Mouse (Mus musculus): ENCODE measurements around the gene Tmeff2. TPM values are rescaled to one million over a fixed set of nuclear protein-coding genes. Genes with fewer than 3 reads are reported as not detected.
A peak's percentile ranks its signal among the peaks of the same experiment; 100 is the strongest.

Tmeff2 gene
- polyA plus RNA-seq, 1 experiment from 2014 or later, result 1.7 TPM

DNA sequence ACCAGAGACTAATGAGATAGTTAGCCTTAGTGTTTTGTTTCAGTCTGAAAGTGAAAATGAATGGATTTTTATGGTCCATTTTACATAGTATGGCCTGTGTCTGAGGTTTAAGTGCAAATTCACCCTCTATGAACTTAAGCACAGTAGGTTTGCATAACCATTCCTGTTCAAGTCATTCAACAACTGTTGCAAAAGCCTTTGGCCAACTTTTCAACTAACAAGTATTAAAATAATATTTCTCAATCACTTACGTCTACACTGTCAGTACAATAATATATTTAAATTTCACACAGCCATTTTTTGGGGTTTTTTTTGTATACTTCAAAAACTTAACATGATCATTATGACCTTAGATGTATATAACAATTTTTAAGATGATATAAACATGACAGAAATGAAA lies 240.9 kb downstream of the Tmeff2 start:
- Histone ChIP-seq H3K27me3 (ENCODE audit: control insufficient read depth, insufficient read depth, low read length) (no peaks in the 10 kb centered on the region), H3K4me3 (ENCODE audit: low read depth, low read length) (no peak overlapping the region), H3K9me3 (replicated peaks; ENCODE audit: control insufficient read depth, low read length) (no peaks in the 10 kb centered on the region), H3K4me1 (ENCODE audit: control insufficient read depth, insufficient read depth, low read length) (no peaks in the 10 kb centered on the region), H3K27ac (ENCODE audit: low read depth, low read length) (no peak overlapping the region), H3K4me2 (no peak overlapping the region), H3K9ac (ENCODE audit: low read depth, low read length) (no peak overlapping the region), H3K36me3 (ENCODE audit: control insufficient read depth, insufficient read depth, low read length) (no peaks in the 10 kb centered on the region)
- WGBS (ENCODE audit: insufficient replicate concordance), result 83% methylated on average over 1 of the region's 1 CpGs
- no peak for ATAC-seq (replicated peaks; ENCODE audit: insufficient number of reproducible peaks, low FRiP score, low TSS enrichment)

- no peak overlapping the region for H3K27ac ChIP-seq (ENCODE audit: low read depth, low read length)
Measured at GRCm38 (mm10) chr1:51142729-51143128, 242.3 kb downstream of the Tmeff2 start.

GRCm38 (mm10) chr1:51145693-51146092 lies 245.2 kb downstream of the Tmeff2 start:
- ATAC-seq (replicated peaks; ENCODE audit: insufficient number of reproducible peaks, low FRiP score, low TSS enrichment), result no peak
- Histone ChIP-seq H3K4me1 (ENCODE audit: control insufficient read depth, insufficient read depth, low read length) (peaks cover 9% of the 10 kb centered on the region; the same call in 1 of the 2 replicates), H3K4me2 (no peak overlapping the region), H3K27me3 (ENCODE audit: control insufficient read depth, insufficient read depth, low read length) (no peaks in the 10 kb centered on the region), H3K4me3 (ENCODE audit: low read depth, low read length) (no peak overlapping the region), H3K27ac (ENCODE audit: low read depth, low read length) (no peak overlapping the region), H3K9me3 (replicated peaks; ENCODE audit: control insufficient read depth, low read length) (no peaks in the 10 kb centered on the region), H3K9ac (ENCODE audit: low read depth, low read length) (no peak overlapping the region), H3K36me3 (ENCODE audit: control insufficient read depth, insufficient read depth, low read length) (no peaks in the 10 kb centered on the region)
- WGBS (ENCODE audit: insufficient replicate concordance), result 63% methylated on average over 4 of the region's 4 CpGs

More at GRCm38 (mm10) chr1:51142729-51143128, 242.3 kb downstream of the Tmeff2 start:
- H3K27me3 ChIP-seq (ENCODE audit: control insufficient read depth, insufficient read depth, low read length), result no peaks in the 10 kb centered on the region
- H3K36me3 ChIP-seq (ENCODE audit: control insufficient read depth, insufficient read depth, low read length), result no peaks in the 10 kb centered on the region
- no peak for ATAC-seq (replicated peaks; ENCODE audit: insufficient number of reproducible peaks, low FRiP score, low TSS enrichment)
- no peaks in the 10 kb centered on the region for H3K9me3 ChIP-seq (replicated peaks; ENCODE audit: control insufficient read depth, low read length)
- 81% methylated on average over 3 of the region's 3 CpGs for WGBS (ENCODE audit: insufficient replicate concordance)
- H3K4me3 ChIP-seq (ENCODE audit: low read depth, low read length), result no peak overlapping the region
- H3K4me1 ChIP-seq (ENCODE audit: control insufficient read depth, insufficient read depth, low read length), result no peaks in the 10 kb centered on the region
- no peak overlapping the region for H3K4me2 ChIP-seq
- H3K9ac ChIP-seq (ENCODE audit: low read depth, low read length), result no peak overlapping the region

GRCm38 (mm10) chr1:51148481-51149137 lies 248.2 kb downstream of the Tmeff2 start:
- Histone ChIP-seq H3K4me3 (ENCODE audit: low read depth, low read length) (no peak overlapping the region), H3K9me3 (replicated peaks; ENCODE audit: control insufficient read depth, low read length) (no peaks in the 10 kb centered on the region), H3K36me3 (ENCODE audit: control insufficient read depth, insufficient read depth, low read length) (no peaks in the 10 kb centered on the region), H3K9ac (ENCODE audit: low read depth, low read length) (no peak overlapping the region), H3K27me3 (ENCODE audit: control insufficient read depth, insufficient read depth, low read length) (no peaks in the 10 kb centered on the region), H3K4me1 (ENCODE audit: control insufficient read depth, insufficient read depth, low read length) (peaks cover 14% of the 10 kb centered on the region; the same call in 1 of the 2 replicates), H3K27ac (ENCODE audit: low read depth, low read length) (0 out of 2 replicates have a peak overlapping the region, but pooled peaks have one; percentile 0), H3K4me2 (no peak overlapping the region)
- ATAC-seq (replicated peaks; ENCODE audit: insufficient number of reproducible peaks, low FRiP score, low TSS enrichment), result 0 out of 2 replicates have a peak, but pooled peaks have one; percentile 61
- WGBS (ENCODE audit: insufficient replicate concordance), result 44% methylated on average over 9 of the region's 9 CpGs

DNA sequence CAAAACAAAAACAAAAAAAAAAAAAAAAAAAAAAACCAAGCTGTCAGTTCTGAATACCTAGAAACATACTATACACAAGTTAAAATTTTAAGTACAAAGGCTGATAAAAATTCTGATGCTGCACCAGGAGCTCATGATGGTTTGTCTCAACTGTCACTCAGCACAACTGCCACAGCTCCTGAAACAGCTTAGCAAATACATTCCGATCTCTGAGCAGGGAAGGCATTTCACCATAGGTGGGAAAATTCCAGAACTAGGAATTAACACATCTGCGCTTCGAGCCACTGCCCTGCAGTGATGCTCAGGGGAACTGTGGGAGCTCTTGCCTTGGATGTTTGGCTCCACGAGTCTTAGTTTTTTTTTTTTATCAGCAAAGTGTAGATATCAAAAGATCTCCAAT lies 249.0 kb downstream of the Tmeff2 start:
- Histone ChIP-seq H3K4me3 (ENCODE audit: low read depth, low read length) (no peak overlapping the region), H3K27ac (ENCODE audit: low read depth, low read length) (peak overlapping the region; percentile 59; the same call in 1 of the 2 replicates), H3K9me3 (replicated peaks; ENCODE audit: control insufficient read depth, low read length) (no peaks in the 10 kb centered on the region), H3K27me3 (ENCODE audit: control insufficient read depth, insufficient read depth, low read length) (no peaks in the 10 kb centered on the region), H3K36me3 (ENCODE audit: control insufficient read depth, insufficient read depth, low read length) (no peaks in the 10 kb centered on the region), H3K4me2 (no peak overlapping the region), H3K9ac (ENCODE audit: low read depth, low read length) (no peak overlapping the region), H3K4me1 (ENCODE audit: control insufficient read depth, insufficient read depth, low read length) (peaks cover 14% of the 10 kb centered on the region; the same call in 1 of the 2 replicates)
- WGBS (ENCODE audit: insufficient replicate concordance), result 17% methylated on average over 4 of the region's 4 CpGs
- 0 out of 2 replicates have a peak, but pooled peaks have one; percentile 35 for ATAC-seq (replicated peaks; ENCODE audit: insufficient number of reproducible peaks, low FRiP score, low TSS enrichment)

GRCm38 (mm10) chr1:51149890-51150289 lies 249.4 kb downstream of the Tmeff2 start:
- no peak for ATAC-seq (replicated peaks; ENCODE audit: insufficient number of reproducible peaks, low FRiP score, low TSS enrichment)
- Histone ChIP-seq H3K27ac (ENCODE audit: low read depth, low read length) (peak overlapping the region; percentile 59; the same call in 1 of the 2 replicates), H3K4me3 (ENCODE audit: low read depth, low read length) (no peak overlapping the region), H3K27me3 (ENCODE audit: control insufficient read depth, insufficient read depth, low read length) (no peaks in the 10 kb centered on the region), H3K36me3 (ENCODE audit: control insufficient read depth, insufficient read depth, low read length) (no peaks in the 10 kb centered on the region), H3K9me3 (replicated peaks; ENCODE audit: control insufficient read depth, low read length) (no peaks in the 10 kb centered on the region), H3K4me1 (ENCODE audit: control insufficient read depth, insufficient read depth, low read length) (peaks cover 14% of the 10 kb centered on the region; the same call in 1 of the 2 replicates), H3K4me2 (no peak overlapping the region; the same call in 1 of the 2 replicates), H3K9ac (ENCODE audit: low read depth, low read length) (no peak overlapping the region)
- 65% methylated on average over 1 of the region's 1 CpGs for WGBS (ENCODE audit: insufficient replicate concordance)

GRCm38 (mm10) chr1:51152017-51152416 lies 251.6 kb downstream of the Tmeff2 start:
- Histone ChIP-seq H3K4me2 (no peak overlapping the region), H3K9ac (ENCODE audit: low read depth, low read length) (no peak overlapping the region), H3K9me3 (replicated peaks; ENCODE audit: control insufficient read depth, low read length) (no peaks in the 10 kb centered on the region), H3K4me1 (ENCODE audit: control insufficient read depth, insufficient read depth, low read length) (peaks cover 14% of the 10 kb centered on the region; the same call in 1 of the 2 replicates), H3K4me3 (ENCODE audit: low read depth, low read length) (no peak overlapping the region), H3K27ac (ENCODE audit: low read depth, low read length) (no peak overlapping the region), H3K27me3 (ENCODE audit: control insufficient read depth, insufficient read depth, low read length) (no peaks in the 10 kb centered on the region), H3K36me3 (ENCODE audit: control insufficient read depth, insufficient read depth, low read length) (no peaks in the 10 kb centered on the region)
- no peak for ATAC-seq (replicated peaks; ENCODE audit: insufficient number of reproducible peaks, low FRiP score, low TSS enrichment)
- WGBS (ENCODE audit: insufficient replicate concordance), result 35% methylated on average over 2 of the region's 2 CpGs

DNA sequence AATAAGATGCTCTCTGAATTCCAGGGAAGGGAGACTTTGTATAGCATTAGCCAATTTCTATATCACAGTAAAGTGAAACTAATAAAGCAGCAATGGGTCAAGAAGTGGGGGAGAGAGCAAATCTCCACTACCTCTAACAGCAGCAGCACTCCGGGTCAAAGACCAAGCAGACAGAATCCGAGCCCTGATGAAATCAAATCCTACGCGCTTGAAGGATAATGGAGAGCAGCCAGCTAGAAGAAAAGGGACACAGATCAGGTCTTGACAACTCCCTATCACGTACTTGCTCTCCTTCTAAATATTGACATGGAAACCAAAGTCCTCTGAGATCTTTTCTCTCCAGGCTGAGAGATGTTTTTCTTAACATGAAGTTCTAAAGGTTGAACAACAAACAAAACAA lies 252.4 kb downstream of the Tmeff2 start:
- H3K36me3 ChIP-seq (ENCODE audit: control insufficient read depth, insufficient read depth, low read length), result no peaks in the 10 kb centered on the region
- H3K9ac ChIP-seq (ENCODE audit: low read depth, low read length), result no peak overlapping the region
- H3K27ac ChIP-seq (ENCODE audit: low read depth, low read length), result no peak overlapping the region
- H3K4me1 ChIP-seq (ENCODE audit: control insufficient read depth, insufficient read depth, low read length), result peaks cover 14% of the 10 kb centered on the region; the same call in 1 of the 2 replicates
- H3K4me3 ChIP-seq (ENCODE audit: low read depth, low read length), result no peak overlapping the region
- ATAC-seq (replicated peaks; ENCODE audit: insufficient number of reproducible peaks, low FRiP score, low TSS enrichment), result no peak
- H3K27me3 ChIP-seq (ENCODE audit: control insufficient read depth, insufficient read depth, low read length), result no peaks in the 10 kb centered on the region
- H3K9me3 ChIP-seq (replicated peaks; ENCODE audit: control insufficient read depth, low read length), result no peaks in the 10 kb centered on the region
- H3K4me2 ChIP-seq, result no peak overlapping the region
- 21% methylated on average over 5 of the region's 5 CpGs for WGBS (ENCODE audit: insufficient replicate concordance)

DNA sequence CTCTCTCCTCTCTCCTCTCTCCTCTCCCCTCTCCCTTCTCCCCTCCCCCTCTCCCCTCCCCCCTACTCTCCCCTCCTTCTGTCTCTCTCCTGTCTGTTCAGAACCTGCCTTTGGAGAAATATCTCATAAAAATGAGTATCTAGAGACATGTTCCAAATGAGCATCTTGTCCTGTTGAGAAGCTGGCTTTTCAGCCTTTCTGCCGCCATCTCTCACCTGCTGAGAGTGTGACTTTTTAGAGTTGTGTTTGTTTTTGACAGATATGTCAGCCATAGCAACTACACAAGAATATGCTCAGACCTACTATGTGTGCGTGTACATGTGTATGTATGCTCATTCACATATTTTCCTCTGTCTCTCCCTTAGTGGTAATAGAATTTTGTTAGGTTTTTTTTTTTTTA lies 283.8 kb downstream of the Tmeff2 start:
- H3K9me3 ChIP-seq (replicated peaks; ENCODE audit: control insufficient read depth, low read length), result no peaks in the 10 kb centered on the region
- H3K27ac ChIP-seq (ENCODE audit: low read depth, low read length), result no peak overlapping the region
- H3K27me3 ChIP-seq (ENCODE audit: control insufficient read depth, insufficient read depth, low read length), result no peaks in the 10 kb centered on the region
- no peaks in the 10 kb centered on the region for H3K36me3 ChIP-seq (ENCODE audit: control insufficient read depth, insufficient read depth, low read length)
- H3K9ac ChIP-seq (ENCODE audit: low read depth, low read length), result no peak overlapping the region
- H3K4me2 ChIP-seq, result no peak overlapping the region
- no peak for ATAC-seq (replicated peaks; ENCODE audit: insufficient number of reproducible peaks, low FRiP score, low TSS enrichment)
- H3K4me3 ChIP-seq (ENCODE audit: low read depth, low read length), result no peak overlapping the region
- WGBS (ENCODE audit: insufficient replicate concordance), result 87% methylated on average over 2 of the region's 2 CpGs
- no peaks in the 10 kb centered on the region for H3K4me1 ChIP-seq (ENCODE audit: control insufficient read depth, insufficient read depth, low read length)
